Mouse (Mus musculus) testis, postnatal 14 days (tissue): ENCODE data around the gene Ftl1.

Experiments used
- DNase-seq: peaks from one replicate; pipeline ENCODE4 v3.0.0; 2021; ENCODE audit warnings: low spot score

The Ftl1 gene

DNA sequence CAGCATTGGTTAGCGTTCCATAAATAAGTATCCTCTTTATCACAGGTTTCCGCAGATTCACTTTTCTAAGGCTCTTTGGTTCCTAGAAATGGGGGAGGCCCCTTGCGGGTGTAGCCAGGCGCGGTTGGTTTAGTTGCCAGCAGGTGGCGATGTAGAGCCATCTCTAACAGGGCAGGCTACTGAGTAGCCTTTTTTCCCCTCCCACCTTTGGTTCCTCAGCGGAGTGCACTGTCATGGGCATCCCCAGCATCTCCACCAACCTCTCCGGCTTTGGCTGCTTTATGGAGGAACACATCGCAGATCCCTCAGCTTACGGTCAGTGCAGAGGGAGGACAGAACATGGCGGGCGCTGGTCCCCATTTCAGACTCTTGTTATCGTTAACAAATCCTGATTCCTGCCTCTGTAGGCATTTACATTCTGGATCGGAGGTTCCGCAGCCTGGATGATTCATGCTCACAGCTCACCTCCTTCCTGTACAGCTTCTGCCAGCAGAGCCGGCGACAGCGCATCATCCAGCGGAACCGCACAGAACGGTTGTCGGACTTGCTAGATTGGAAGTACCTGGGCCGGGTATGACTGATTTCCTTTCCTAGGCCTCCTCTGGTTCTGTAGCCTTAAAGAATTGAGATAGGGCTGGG is 8.2 kb downstream of the Ftl1 start:
- peak; percentile 83 for DNase-seq

DNA sequence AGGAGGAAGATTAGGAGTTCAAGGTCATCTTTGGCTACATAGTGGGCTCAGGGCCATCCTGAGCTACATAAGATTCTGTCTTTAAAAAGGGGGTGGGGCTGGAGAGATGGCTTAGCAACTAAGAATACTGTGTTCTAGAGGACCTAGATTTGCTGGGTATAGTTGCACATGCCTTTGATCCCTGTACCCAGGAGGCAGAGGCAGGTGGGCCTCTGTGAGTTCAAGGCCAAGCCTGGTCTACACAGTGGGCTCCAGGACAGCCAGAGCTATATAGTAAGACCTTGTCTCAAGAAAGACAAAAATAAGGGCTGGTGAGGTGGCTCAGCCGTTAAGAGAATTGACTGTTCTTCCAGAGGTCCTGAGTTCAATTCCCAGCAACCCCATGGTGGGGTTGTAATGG is 9.7 kb downstream of the Ftl1 start:
- DNase-seq: no peak

DNA sequence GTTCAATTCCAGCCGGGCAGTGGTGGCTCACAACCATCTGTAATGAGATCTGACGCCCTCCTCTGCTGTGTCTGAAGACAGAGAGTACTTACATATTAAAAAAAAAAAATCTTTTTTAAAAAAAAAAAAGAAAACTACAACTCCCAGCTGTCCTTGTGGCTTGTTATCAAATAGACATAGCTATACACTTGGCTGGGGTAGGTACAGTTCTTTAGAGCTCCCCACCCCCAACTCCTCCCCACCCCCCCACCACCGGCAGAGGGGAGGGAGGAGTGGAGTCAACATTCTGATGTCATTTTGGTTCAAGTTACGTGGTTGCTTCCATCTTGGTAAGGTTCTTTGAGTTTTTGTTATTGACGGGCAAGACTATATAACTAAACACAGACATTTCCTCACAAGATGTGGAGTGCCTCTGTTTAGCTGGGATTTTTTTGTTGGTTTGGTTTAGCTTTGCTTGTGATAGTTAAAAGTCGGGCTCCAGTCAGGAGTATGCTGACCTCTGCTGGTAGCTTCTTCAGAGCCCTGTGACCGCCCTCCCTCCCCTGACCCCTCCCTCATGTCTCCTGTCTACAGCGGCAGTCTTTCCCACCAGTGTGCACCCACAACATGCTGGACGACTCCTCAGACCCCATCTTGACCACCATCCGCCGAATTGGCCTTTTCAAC is 12.2 kb downstream of the Ftl1 start:
- DNase-seq: no peak

DNA sequence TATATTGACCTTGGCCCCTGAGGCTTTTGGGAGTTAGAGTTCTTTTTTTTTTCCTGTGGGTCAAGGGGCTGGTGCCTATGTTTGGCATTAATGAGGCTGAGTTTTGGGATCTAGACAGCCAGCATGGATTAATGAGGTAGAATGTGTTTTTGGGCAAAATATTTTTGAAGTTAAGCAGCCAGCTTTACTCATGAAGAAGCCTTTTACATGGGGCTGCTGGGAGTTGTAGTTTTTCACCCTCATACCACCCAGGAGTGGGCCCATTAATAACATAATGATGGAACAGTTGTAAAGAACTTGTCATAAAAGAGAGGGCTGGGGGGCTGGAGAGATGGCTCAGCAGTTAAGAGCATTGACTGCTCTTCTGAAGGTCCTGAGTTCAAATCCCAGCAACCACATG is 13.1 kb downstream of the Ftl1 start:
- DNase-seq: no peak

DNA sequence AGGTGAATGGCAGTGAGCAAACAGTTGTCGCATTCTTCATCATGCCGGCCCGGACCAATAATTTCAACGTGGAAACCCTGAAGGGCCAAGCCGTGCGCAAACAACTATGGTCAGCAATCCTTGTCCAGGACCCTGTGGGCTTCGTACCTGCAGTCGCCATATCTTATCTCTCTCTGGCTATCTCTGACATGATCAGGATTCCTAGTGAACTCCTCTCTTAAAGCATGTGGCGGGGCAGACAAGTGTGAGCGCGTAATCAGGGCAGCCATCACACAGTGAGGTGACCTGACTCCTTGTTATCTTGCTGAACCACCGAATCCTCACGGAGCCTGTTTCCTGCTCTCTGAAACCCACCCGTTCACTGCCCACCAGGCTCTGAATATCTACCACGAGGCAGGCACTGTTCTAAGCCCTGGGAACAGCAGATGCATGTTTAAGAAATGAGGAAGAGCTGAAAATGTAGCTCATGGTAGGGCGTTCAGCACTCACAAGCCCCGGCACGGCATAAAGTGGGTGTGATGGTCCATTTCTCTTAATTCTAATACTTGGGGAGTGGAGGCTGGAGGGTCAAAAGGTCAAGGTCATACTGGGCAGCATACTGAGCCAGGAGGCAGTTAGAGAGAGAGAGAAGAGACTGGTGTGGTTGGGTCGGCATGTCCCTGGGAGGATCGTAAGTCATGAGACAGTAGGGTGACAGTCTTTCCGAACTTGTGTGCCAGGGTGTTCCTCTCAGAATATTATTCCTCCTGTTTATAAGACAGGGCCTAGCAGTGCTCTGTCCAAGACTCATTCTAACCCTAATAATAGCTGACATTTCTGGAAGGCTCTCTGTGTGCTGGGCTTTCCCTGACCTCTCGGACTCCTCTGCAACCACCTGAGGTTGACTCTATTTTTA is 15.9 kb downstream of the Ftl1 start:
- DNase-seq: no peak

DNA sequence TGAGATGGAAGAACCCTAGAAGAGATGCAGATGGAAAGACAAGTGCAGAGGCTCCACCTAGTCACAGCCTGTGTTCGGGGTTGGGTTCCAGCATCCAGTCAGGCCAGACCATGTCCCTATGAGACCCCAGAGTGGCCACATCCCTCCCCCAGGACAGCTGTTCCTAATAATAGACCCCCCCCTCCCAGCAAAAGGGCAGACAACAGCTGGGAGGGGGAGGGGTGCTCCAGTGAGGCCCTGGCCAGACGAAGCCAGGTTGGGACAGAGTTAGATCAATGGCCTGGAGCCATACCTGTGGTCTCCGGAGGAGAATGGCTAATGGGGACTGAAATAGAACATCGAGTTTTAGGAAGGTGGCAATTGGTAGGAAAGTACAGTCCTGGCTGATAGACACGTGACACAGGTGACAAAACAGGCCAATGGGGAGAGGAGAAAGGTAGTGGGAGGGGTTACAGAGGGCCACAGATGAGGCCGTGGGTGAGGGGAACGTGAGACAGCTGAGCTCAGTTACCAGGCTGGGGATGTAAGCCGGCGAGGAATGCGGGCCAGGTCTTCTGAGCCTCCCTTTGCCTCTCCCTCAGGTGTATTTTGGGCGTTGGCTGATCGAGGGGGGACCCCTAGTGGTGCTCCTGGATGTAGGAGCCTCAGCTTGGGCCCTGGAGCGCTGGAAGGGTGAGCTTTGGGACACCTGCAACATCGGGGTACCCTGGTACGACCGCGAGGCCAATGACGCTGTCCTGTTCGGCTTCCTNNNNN is 22.0 kb downstream of the Ftl1 start, which contains the start of gene Ruvbl2:
TSS of gene Ruvbl2 (minus strand) at position 576 of the 756 bp plus-strand sequence.
- DNase-seq: no peak

DNA sequence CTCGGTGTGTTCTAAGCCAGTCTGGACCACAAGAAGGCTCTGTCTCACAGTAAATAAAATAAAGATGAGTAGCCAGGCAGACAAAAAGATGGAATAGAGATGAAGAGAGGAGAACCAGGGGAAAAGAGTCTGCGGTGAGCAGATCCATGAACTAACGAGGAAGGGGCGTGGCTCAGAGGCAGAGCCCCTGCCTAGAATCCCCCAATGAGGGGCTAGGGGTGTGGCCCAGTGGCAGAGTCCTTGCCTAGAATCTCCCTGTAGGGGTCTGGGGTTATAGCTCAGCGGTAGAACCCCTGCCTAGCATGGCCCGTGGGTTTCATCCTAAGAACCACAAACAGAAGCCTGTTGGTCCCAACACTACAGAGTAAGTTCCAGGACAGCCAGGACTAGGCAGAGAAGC is 22.6 kb downstream of the Ftl1 start:
- no peak for DNase-seq

DNA sequence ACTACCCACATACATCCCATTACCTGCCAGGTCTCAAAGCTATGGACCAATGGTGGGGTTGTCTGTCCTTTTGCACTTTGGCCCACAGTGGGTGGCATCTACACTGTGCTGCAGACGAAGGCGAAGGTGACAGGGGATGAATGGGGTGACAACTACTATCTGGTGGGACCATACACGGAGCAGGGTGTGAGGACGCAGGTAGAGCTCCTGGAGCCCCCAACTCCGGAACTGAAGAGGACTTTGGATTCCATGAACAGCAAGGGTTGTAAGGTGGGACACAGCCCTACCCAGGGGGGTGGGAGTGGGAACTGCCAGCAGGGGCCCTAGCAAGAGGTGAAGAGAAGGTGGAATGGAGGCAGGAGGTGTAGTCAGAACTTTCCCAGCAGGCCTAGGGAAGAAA is 23.2 kb downstream of the Ftl1 start:
- no peak for DNase-seq

DNA sequence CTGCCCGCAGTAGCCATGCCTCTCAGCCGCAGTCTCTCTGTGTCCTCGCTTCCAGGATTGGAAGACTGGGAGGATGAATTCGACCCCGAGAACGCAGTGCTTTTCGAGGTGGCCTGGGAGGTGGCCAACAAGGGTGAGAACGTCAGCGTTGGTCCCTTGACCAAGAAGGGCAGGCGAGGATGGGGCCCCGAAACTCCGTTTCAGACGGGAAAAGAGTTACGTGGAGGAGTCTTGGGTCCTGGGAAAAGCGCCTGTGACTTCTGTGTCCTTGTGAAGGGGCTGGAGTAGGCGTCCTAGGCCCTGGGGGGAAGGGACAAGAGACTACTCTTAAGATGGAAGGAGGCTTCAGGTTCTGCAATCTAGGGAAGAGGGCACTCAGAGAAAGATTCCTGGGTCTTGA is 24.6 kb downstream of the Ftl1 start:
- no peak for DNase-seq

DNA sequence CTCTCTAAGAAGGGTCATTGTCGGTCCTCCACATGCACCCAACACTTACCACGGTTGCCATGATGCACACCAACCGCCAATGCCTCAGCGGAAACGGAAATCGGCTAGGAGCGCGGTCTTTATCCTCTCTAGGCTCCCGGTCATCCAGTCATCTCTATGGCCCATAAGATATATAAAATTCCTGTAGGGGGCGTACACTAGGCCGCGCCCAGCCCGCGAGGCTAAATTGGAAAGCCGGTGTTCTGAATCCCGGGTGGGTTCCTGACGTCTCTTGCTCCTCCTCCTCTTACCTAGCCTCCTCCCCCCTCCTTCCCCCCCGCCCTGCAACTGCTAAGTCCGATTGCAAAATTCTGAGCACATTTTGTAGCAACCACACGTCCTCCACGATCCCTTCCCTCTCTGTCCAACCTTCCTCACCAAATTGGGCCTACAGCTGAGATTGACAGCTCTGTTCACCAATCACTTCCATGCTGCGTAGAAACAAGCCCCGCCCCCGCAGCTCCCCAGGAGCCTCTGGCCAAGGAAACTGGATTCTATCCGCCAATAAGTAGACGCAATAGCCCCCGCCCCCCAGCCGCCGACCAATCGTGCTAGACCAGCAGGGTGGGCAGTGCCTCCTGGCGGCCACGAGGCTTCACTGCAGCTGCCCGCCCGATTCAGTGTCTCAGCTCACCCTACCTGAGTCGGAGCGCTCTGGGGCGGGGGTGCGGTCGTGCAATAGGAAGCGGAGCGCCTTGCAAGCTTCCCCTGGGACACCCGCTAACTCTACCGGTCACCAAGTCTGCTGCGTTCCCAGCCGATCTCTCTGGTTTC is 25.3 kb downstream of the Ftl1 start, which contains the start of gene Gys1:
TSS of gene Gys1 (plus strand) at position 642 of the 813 bp plus-strand sequence.
- DNase-seq: peak; percentile 100

DNA sequence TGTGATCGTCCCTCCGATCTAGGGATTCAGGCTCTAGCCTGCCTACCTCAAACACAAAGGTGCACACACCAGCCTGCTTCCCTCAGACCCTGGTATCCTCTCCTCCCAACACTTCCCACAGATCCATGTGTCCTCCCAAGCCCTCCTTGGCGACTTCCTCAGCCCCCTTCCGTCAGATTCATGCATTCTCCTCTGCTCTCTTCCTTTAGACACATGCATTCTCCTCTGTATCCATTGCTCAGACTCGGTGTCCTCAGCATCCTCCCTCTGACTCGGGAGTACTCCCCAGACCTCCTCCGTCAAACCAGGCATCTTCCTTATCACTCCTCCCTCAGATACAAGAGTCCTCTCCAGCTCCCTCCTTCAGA is 25.9 kb downstream of the Ftl1 start:
- no peak for DNase-seq

DNA sequence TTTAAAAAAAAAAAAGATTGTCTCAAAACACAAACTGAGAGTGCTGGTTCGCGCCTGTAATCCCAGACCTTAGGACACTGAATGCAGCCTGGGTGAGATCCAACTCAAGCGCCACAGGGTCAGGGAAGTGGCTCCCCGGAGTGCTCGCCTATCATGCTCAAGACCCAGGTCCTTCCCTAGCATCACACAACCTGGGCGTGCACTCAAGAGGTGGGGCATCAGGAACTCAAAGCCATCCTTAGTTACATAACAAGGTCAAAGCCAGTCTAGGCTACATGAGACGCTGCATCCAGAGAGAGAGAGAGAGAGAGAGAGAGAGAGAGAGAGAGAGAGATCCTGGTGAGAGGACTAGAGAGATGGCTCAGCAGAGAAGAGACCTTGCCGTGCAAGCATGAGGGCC is 33.1 kb downstream of the Ftl1 start:
- DNase-seq: no peak

DNA sequence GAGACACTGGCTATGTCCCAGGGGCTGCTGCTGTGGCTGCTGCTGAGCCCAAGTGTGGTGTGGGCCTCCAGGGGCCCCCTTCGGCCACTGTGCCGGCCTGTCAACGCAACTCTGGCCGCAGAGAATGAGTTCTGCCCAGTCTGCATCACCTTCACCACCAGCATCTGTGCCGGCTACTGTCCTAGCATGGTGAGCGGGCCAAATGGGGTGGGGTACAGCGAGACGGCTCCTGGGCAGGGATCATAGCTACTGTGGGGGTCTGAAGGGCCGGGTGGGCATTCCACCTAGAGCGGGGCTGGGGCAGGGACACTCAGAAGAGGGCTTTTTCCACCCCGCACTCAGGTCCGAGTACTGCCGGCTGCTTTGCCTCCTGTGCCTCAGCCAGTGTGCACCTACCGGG is 38.5 kb downstream of the Ftl1 start:
- no peak for DNase-seq

DNA sequence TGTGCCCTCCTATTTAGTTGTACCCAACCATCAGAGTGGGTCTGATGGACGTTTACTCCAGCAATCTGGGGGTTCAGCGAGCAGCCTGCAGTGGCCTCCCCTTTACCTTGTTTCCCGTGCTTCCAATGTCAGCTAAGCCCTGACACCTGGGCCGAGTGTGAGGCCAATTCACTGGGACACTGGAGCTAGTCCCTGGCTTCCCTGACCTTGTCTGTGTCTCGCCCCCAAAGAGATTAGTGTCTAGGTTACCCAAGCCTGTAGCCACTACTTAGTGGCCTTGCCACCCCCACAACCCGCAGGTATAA is 39.1 kb downstream of the Ftl1 start, which contains the start of gene Lhb:
TSS of gene Lhb (plus strand) at position 206 of the 305 bp plus-strand sequence.
- DNase-seq: no peak

DNA sequence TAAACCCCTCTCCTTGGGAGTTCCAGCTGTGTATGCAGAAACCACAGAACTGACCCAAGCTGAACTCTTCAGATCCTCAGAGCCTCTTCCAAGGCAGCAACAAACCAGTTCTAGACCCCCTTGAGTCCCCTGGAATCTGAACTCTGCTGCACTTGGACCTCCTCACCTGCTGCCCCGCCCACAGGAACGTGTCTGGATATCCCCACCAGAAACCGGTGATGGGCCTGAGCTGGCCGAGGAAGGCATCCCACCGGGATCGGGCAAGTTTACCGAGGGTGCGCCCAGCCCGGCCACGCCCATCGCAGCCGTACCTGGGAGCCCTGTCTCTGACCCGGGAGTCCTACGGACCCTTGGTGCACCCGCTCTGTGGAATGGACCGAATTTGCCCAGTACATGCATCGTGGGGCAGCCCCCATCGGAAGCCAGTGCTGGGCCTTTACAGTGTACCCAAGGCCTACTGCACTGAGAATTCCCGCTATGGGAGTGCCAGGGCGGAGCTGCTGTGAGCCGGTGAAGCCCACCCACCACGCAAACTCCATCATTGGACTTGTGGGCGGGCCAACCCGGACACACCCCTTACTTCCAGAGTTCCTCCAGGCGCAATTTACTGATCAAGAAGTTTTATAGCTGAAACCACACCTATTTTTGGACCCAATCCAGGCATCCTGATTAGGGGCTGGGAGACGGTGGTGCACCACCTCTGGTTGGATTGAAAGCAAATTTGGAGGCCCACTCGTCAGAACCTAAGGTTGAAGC is 39.6 kb downstream of the Ftl1 start:
- no peak for DNase-seq

DNA sequence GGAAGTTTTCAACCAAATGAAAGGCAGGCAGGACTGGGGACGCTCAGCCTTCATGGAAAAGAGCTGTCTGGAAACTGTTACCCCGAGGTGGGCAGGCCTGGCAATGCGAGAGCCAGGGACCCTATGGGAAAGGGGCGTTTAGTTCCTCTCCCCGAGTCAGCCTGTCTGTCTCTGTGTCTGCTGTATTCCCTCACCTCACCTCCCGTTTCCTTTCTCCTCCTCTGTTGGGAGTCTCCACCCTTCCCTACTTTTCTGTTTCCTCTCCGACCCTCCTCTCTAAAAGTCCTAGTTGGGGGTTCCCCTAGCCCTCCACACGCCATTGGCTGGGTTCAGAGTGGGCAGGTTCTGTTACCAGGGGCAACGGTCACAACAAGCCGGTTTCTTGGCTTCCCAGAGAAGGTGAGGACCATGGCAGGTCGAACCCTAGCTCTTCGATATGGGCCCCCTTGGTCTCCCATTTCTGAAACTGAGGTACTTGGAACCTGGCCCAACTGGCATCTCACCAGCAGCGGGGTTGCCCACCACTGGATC is 41.7 kb downstream of the Ftl1 start:
- DNase-seq: no peak

DNA sequence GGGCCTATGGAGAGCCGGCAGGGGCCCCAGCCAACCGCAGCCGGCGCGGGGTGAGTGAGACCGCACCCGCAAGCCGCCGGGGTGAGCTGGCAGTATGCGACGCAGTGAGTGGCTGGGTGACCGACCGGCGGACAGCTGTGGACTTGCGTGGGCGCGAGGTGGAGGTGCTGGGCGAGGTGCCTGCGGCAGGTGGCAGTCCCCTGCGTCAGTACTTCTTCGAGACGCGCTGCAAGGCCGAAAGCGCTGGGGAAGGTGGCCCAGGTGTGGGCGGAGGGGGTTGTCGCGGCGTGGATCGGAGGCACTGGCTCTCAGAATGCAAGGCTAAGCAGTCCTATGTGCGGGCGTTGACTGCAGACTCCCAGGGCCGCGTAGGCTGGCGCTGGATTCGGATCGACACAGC is 44.0 kb downstream of the Ftl1 start:
- DNase-seq: no peak

DNA sequence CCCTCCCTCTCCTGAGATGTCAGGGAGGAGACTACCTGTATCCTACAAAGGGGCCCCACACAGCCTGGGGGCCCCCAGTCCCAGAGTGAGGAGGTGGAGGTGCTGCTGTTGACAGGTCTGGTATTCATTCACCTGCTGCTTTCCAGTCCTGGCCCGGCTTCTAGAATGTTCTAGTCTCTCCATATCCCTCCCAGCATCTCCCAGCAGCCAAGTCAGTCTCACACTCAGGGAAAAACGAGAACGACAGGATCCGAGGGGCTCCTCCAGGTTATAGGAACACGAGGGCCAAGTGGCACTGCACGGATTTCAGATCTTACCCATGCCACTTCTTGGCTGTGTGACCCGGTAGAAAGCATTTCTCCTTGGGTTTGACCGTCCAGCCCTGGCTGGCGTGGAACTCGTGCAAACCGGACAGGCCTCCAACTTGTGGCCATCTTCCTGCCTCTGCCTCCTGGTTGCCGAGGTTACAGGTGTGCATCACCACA is 44.9 kb downstream of the Ftl1 start:
- no peak for DNase-seq

DNA sequence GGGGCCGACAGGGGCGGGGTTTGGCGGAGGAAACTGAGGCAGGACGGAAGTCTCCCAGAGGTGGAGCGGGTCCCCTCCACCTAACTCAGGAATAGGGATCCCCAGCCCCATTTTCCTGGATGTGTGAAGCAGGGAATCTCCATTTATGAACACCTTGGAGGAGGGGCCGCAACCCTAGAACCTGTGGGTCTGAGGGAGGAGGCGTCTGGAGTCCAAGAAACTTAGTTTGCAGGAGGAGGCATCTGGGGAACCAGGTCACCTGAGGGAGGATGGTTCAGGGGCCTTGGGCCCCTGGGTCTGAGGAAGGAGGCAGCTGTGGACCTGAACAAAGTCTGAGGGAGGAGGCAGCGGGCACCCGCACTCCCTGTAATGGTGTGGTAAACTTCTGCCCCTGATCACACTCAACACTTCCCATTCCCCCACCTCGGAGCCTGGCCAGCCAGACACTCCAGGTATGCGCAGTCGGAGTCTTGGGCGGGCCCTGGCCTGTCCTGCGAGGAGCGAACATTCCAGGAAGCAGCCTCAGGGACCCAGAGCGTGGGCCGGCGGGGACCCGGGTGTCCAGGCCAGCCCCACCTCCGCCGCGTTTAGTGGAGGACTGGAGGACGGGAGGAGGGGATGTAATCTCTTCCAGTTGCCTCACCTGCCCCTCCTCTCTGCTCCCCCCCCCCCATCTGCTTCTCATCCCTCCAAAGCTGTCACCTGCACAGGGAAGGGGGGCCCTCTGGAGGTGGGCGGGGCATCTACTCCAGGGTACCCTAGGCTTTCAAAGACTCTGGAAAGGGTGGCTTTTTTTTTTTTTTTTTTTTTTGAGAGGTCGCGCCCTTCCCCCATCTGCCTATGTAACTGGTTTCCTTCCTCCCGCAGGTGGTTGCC is 45.6 kb downstream of the Ftl1 start:
- DNase-seq: peak; percentile 49
